ENCODE assay signal across 17 mouse cellular contexts in genomic region chr5:115492711-115493335, GRCm38 (mm10). TPM values are rescaled to one million over a fixed set of nuclear protein-coding genes. Genes with fewer than 3 reads are reported as not detected.
A peak's percentile ranks its signal among the peaks of the same experiment; 100 is the strongest.
DNase-seq lines count a peak whose midpoint lies in the region; ATAC-seq and TF ChIP-seq lines count a peak whose summit lies in the region.
"Had no signal": no experiment of that assay in that cellular context is flagged by ENCODE, and none has a peak within 500 bp of the region (broad histone marks: within the 10 kb centered on the region; RNA-seq: fewer than 3 reads in every experiment).

No protein-coding gene starts in this region.

- H3K27me3 ChIP-seq in limb, embryonic 12.5 days = no peaks in the 10 kb centered on the region
- no peaks in the 10 kb centered on the region for H3K27me3 ChIP-seq in limb, embryonic 10.5 days (ENCODE audit: low read depth, poor library complexity, severe bottlenecking)
- no peaks in the 10 kb centered on the region for H3K27me3 ChIP-seq in myocyte (ENCODE audit: control insufficient read depth, insufficient read depth, insufficient read length)
- H3K27me3 ChIP-seq: neural tube, embryonic 13.5 days had no signal

- peak overlapping the region; percentile 83 for H3K27ac ChIP-seq in limb, embryonic 12.5 days
- H3K27ac ChIP-seq in limb, embryonic 10.5 days = no peak overlapping the region

- H3ac ChIP-seq in myocyte (ENCODE audit: control insufficient read depth, insufficient read length) = no peak overlapping the region

- no peaks in the 10 kb centered on the region for H3K79me2 ChIP-seq in myocyte (ENCODE audit: control insufficient read depth, insufficient read depth)

- TF ChIP-seq POLR2A in myocyte (IDR thresholded peaks at IDR 0.05; ENCODE audit: insufficient read length, low read depth) = no peak

- 64% methylated on average over 6 of the region's 6 CpGs for WGBS in limb, embryonic 12.5 days
- 77% methylated on average over 6 of the region's 6 CpGs for WGBS in limb, embryonic 10.5 days

- no peak overlapping the region for H3K4me3 ChIP-seq in limb, embryonic 12.5 days (replicated peaks)
- H3K4me3 ChIP-seq in limb, embryonic 10.5 days = no peak overlapping the region
- H3K4me3 ChIP-seq in myocyte = peak overlapping the region; percentile 17

- H3K36me3 ChIP-seq in limb, embryonic 12.5 days = no peaks in the 10 kb centered on the region
- H3K36me3 ChIP-seq in limb, embryonic 10.5 days = no peaks in the 10 kb centered on the region
- no peaks in the 10 kb centered on the region for H3K36me3 ChIP-seq in myocyte (ENCODE audit: control insufficient read depth, insufficient read depth)
- H3K36me3 ChIP-seq: neural tube, embryonic 13.5 days had no signal

- no peaks in the 10 kb centered on the region for H3K9me3 ChIP-seq in limb, embryonic 12.5 days
- H3K9me3 ChIP-seq in limb, embryonic 10.5 days (replicated peaks) = no peaks in the 10 kb centered on the region
- H3K9me3 ChIP-seq: neural tube, embryonic 13.5 days had no signal

- no peak overlapping the region for H3K4me2 ChIP-seq in limb, embryonic 12.5 days
- H3K4me2 ChIP-seq in myocyte (ENCODE audit: low read depth) = peak overlapping the region; percentile 81

- no peak for ATAC-seq in limb, embryonic 12.5 days (ENCODE audit: insufficient number of reproducible peaks, insufficient read depth, low FRiP score, low TSS enrichment, low read depth)

- H3K4me1 ChIP-seq in limb, embryonic 12.5 days (replicated peaks) = peaks cover 29% of the 10 kb centered on the region
- peaks cover 31% of the 10 kb centered on the region for H3K4me1 ChIP-seq in limb, embryonic 10.5 days

- DNase-seq in adrenal gland, postnatal 14 days = peak; percentile 74
- DNase-seq in adrenal gland, adult 8-10 months = no peak
- DNase-seq in limb, embryonic 10.5 days (ENCODE audit: low spot score) = no peak
- peak; percentile 66 for DNase-seq in adipocyte (ENCODE audit: low spot score)
- DNase-seq in frontal cortex, postnatal 25 days (ENCODE audit: low spot score in 2 of 2) = no peak
- no peak for DNase-seq in cerebellum, postnatal 36 days
- DNase-seq: cerebellum, adult 11 months; kidney, adult 2 months; midbrain, embryonic 14.5 days; right cerebral cortex, postnatal 14 days had no signal

- H3K9ac ChIP-seq in limb, embryonic 12.5 days (replicated peaks) = no peak overlapping the region

TF ChIP-seq in myocyte, 11 proteins besides CTCF, POLR2A, EP300 and RAD21:
- TF ChIP-seq MYOG (IDR thresholded peaks at IDR 0.05; ENCODE audit: control insufficient read depth in 1 of 3, insufficient read depth in 1 of 3, insufficient read length in 2 of 3, low read depth in 2 of 3) (no peak), MAX (IDR thresholded peaks at IDR 0.05; ENCODE audit: low read depth) (peak; percentile 50), CEBPB (IDR thresholded peaks at IDR 0.05; ENCODE audit: insufficient read depth, poor library complexity, severe bottlenecking) (peak; percentile 52; the same call in 1 of the 2 replicates), E2F4 (IDR thresholded peaks at IDR 0.05; ENCODE audit: insufficient read depth) (no peak), REST (IDR thresholded peaks at IDR 0.05; ENCODE audit: insufficient read depth, insufficient read length) (no peak), USF1 (IDR thresholded peaks at IDR 0.05; ENCODE audit: low read depth) (no peak), SRF (IDR thresholded peaks at IDR 0.05; ENCODE audit: control insufficient read depth, insufficient read length, low read depth) (no peak)
TF ChIP-seq in myocyte: peak in this region for 2.

RNA-seq across cellular contexts. Expression of gene Sirt4, which starts 8.3 kb away (rescaled TPM):
- total RNA-seq in adrenal gland, postnatal 14 days (2021) = 18.1 and 23.5 TPM in 2 replicates
- total RNA-seq in adrenal gland, adult 8-10 months (2022) = 10 to 100 TPM; 24.6 to 53.8 (median 41.2) TPM
- polyA plus RNA-seq in limb, embryonic 12.5 days (2016; fragmentation: Nextera tagmentation; extraction: Ambion mirVana) = 21.9 and 24.9 TPM in 2 replicates
- 16.0 and 18.5 TPM in 2 replicates for polyA plus RNA-seq in limb, embryonic 10.5 days (2016; fragmentation: Nextera tagmentation; extraction: Ambion mirVana)
- 13.6 TPM for polyA plus RNA-seq in myocyte (2012; fragmentation: generic; extraction: Trizol)

RNA-seq across cellular contexts. Expression of gene Pxn, which starts 13.7 kb away (rescaled TPM):
- 48.9 and 54.8 TPM in 2 replicates for total RNA-seq in adrenal gland, postnatal 14 days (2021)
- 10 to 100 TPM; 32.1 to 64.5 (median 44.8) TPM for total RNA-seq in adrenal gland, adult 8-10 months (2022)
- 40.3 and 47.1 TPM in 2 replicates for polyA plus RNA-seq in limb, embryonic 12.5 days (2016; fragmentation: Nextera tagmentation; extraction: Ambion mirVana)
- 36.8 and 45.3 TPM in 2 replicates for polyA plus RNA-seq in limb, embryonic 10.5 days (2016; fragmentation: Nextera tagmentation; extraction: Ambion mirVana)
- 120 TPM for polyA plus RNA-seq in myocyte (2012; fragmentation: generic; extraction: Trizol)

RNA-seq across cellular contexts. Expression of gene Pla2g1b, which starts 26.8 kb away (rescaled TPM):
- not detected in 2 replicates for total RNA-seq in adrenal gland, postnatal 14 days (2021)
- under 1 TPM in 1 of 4 experiments, not detected in 3; 0.93 TPM for total RNA-seq in adrenal gland, adult 8-10 months (2022)
- not detected in 2 replicates for polyA plus RNA-seq in limb, embryonic 12.5 days (2016; fragmentation: Nextera tagmentation; extraction: Ambion mirVana)
- polyA plus RNA-seq in limb, embryonic 10.5 days (2016; fragmentation: Nextera tagmentation; extraction: Ambion mirVana) = not detected in 2 replicates
- not detected for polyA plus RNA-seq in myocyte (2012; fragmentation: generic; extraction: Trizol)
- total RNA-seq: heart, adult 2 months; layer of hippocampus, adult 18-20 months; left cerebral cortex, postnatal 25 days had no signal
- polyA plus RNA-seq: frontal cortex, adult 2 months; heart, adult 2 months; midbrain, embryonic 14.5 days had no signal

Comparison
In these comparisons a context has a peak if more than half of its experiments do, and no peak if none do; other contexts are left out.
1. DNase-seq: peak in adrenal gland, postnatal 14 days (single experiment) and adipocyte (single experiment); none in adrenal gland, adult 8-10 months (single experiment), limb, embryonic 10.5 days (single experiment), frontal cortex, postnatal 25 days (0 of 2) and cerebellum, postnatal 36 days (0 of 2).